Mouse (Mus musculus): ENCODE measurements around the gene Ifna15.

- TF ChIP-seq ZKSCAN1 (IDR thresholded peaks at IDR 0.05; ENCODE audit: borderline replicate concordance, low read depth, low read length) = no peak
- no peak for TF ChIP-seq TCF12 (IDR thresholded peaks at IDR 0.05; ENCODE audit: low read depth, low read length)
- no peak for TF ChIP-seq POLR2A (IDR thresholded peaks at IDR 0.05; ENCODE audit: low read depth, low read length)
- no peak for TF ChIP-seq CTCF (conservative IDR thresholded peaks at IDR 0.05 in 1 of 2, IDR thresholded peaks at IDR 0.05 in 1 of 2; ENCODE audit: low read depth in 2 of 2, low read length in 2 of 2)
- no peak for TF ChIP-seq EP300 (IDR thresholded peaks at IDR 0.05; ENCODE audit: low read length)
- no peak for TF ChIP-seq CHD2 (IDR thresholded peaks at IDR 0.05; ENCODE audit: low read length)
- TF ChIP-seq TBP (conservative IDR thresholded peaks at IDR 0.05; ENCODE audit: low read depth, low read length) = no peak
These were observed 22.3 kb downstream of the Ifna15 start for GRCm38 (mm10) chr4:88535742-88536141.

Measured in CH12.LX (cell line).